Mouse (Mus musculus): ENCODE measurements around the gene Cdc7.
"Not testable (repeated sequence)": the region's sequence is repeated elsewhere in the genome, so short reads cannot be mapped to it uniquely, and the experiment has no call there.

The Cdc7 gene

DNA sequence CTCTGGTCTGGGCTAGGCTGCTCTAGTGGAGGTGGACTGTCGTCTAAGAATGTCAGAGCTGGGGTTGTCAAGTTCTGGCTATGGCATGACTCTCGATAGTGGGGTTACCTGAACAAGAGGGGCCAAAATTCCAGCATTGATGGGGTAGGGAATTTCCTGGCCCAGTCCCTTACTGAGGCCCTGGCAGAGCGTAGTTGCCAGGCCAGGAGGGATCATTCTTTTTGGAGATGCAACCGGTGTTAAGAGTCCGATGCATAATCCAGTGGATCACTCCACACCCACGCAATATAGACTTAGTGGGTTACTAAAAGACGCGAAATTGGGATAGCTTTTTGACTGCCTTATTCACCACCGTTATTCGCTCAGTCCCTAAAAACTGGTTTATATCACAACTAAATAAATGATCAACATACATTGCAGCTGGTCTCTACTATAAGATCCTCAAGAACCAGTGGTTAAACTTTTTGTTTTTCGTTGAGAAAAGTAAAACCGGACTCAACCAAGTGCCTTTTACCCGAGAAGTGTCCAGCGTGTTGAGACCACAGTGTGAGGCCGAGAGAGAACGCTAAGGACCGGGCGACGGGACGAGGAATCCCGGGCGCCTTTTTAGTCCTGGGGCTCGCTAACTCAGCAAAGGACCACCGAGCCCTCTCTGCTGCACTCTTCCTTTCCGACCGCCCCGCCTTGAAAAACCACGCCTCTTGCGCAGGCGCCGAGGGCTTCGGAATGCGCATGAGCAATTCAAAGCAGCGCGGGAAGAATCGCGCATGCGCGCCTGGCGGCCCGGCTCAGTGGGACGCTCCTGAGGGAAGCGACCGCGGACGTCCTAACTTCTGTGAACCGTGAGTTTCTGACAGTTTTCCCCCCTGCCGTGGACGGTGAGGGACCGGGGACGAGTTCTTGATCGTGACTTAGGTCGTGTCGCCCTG is at the start of gene Cdc7:
Gene Cdc7 (plus strand): TSS at position 739 of the 929 bp plus-strand sequence.
- DNase-seq (ENCODE audit: low spot score in 2 of 2) = peak; percentile 93 to 94

DNA sequence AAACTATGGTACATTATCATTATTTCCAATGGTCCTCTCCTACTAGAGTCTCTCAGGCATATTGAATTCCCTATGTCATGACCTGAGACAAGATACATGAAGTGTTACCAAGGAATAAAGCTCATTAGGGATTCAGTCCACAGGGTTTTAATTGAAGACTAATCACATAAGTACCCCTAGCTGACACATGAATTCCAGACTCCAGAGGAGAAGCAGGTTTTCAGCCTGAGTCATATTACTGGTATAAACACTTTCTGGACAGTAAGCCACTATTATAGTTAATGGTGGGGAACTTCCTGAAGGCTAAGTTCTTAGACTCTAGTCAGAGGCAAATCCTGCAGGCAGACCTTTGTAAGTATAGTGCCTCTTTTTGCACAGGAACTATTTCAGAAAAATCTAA is 44.8 kb upstream of the Cdc7 start:
- no peak for DNase-seq (ENCODE audit: low spot score in 2 of 2)

- peak in 1 of 2 experiments; percentile 0 for DNase-seq (ENCODE audit: low spot score in 2 of 2)
These were observed 38.4 kb upstream of the Cdc7 start, which contains the start of gene Hfm1 for GRCm38 (mm10) chr5:106925488-106926368. Gene Hfm1, minus strand, starts transcription at chr5:106926321.

DNA sequence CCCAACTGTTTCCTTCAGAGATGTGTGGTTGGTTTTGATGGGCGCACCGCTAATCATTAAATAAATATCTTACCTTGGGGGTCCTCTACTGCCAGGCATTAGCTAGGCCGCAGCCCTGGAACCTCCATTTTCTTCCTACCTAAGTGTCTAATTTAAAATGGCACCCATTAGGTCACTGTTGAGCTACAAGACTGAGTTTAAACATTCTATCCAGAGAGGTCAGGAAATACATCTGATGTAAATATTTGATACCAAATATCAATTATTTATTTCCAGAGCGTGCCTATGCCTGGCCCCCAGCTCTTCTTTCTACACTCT is 37.8 kb upstream of the Cdc7 start:
- DNase-seq (ENCODE audit: low spot score in 2 of 2) = no peak

- no peak for DNase-seq (ENCODE audit: low spot score in 2 of 2)
These were observed 36.1 kb upstream of the Cdc7 start for GRCm38 (mm10) chr5:106927996-106928395.

DNA sequence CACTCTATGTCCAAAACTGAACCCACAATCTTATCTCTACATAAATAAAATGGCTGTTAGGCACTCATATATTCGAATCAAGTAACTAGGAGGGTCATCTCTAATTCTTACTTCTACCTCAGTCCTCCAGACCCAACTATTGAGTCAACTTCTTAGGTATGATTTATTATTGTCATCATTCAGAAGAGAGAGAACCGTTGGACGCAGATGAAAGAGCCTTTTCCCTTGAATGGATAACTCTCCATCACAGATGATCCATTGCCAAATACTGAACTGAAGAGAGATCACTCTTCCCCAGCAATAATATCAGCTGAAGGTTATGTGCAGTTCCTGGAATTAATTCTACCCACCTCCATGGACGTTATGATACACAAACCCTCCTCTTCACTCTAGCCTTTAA is 17.8 kb upstream of the Cdc7 start:
- no peak for DNase-seq (ENCODE audit: low spot score in 2 of 2)

- no peak for DNase-seq (ENCODE audit: low spot score in 2 of 2)
These were observed 15.4 kb upstream of the Cdc7 start for GRCm38 (mm10) chr5:106948683-106949082.

DNA sequence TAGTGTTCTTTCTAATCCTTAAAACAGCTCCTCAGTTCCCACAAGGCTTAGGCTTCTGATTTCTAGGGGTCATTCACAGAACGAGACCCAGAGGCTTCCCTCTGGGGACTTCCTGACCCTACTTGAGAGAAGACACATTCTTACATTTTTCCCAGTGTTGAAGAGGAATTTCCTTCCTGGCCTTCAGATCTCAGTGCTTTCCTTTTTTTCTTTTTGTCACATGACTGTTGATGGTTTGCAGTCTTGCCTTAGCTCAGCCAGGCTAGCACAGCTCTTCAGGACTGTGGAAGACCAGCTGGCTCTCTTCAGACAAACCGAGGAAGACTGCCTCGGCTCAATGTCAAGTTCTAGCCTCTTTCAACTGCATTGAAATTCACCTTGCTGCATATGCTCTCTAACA is 7.7 kb upstream of the Cdc7 start:
- DNase-seq (ENCODE audit: low spot score in 2 of 2) = no peak

GRCm38 (mm10) chr5:106959031-106959430 is 5.1 kb upstream of the Cdc7 start:
- no peak for DNase-seq (ENCODE audit: low spot score in 2 of 2)

- DNase-seq (ENCODE audit: low spot score in 2 of 2) = no peak
These were observed 3.7 kb upstream of the Cdc7 start for GRCm38 (mm10) chr5:106960451-106960850.

DNA sequence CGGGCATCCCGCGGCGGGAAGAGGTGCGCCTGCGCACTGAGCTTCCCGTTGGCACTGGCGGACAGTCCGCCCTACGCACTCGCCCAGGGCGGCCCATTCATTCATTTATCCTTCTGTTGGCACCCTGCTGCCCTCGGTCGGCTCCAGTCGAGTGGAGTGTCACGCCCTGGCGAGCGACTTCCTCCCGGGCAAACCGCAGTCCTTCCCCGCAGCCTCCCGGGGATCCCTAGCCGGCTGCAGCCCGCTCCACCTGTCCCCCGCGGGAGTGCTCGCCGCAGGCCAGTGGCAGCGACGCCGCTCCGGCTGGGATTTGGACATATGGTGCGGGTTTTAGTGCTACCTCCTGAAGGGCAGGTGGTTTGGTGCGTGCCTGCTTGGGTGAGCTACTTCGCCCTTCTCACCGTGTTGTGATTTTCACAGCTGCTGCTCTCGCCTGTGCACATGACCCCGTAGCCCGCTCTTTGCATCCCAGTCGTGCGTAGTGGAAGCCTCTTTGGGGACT is 442 bp downstream of the Cdc7 start:
- no peak for DNase-seq (ENCODE audit: low spot score in 2 of 2)

GRCm38 (mm10) chr5:106966443-106966842 is 2.3 kb downstream of the Cdc7 start:
- no peak for DNase-seq (ENCODE audit: low spot score in 2 of 2)

- DNase-seq (ENCODE audit: low spot score in 2 of 2) = no peak
These were observed 3.5 kb downstream of the Cdc7 start for GRCm38 (mm10) chr5:106967578-106967977.

GRCm38 (mm10) chr5:106973883-106974282 is 9.8 kb downstream of the Cdc7 start:
- no peak for DNase-seq (ENCODE audit: low spot score in 2 of 2)

DNA sequence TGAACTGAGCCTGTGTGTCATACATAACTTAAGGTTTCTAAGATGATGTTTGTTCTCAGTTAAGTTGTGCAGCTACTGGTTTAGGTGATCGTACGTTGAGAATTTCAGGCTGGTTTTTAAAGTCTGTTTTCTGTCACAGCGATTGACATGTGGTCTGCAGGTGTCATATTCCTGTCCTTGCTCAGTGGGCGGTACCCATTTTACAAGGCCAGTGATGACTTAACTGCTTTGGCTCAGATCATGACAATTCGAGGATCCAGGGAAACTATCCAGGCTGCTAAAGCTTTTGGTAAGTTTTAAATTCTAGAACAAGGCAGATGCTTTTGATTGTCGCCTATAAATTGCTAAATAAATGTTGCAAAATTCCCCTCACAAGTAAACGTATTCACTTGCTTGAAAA is 15.0 kb downstream of the Cdc7 start:
- DNase-seq (ENCODE audit: low spot score in 2 of 2) = no peak

DNA sequence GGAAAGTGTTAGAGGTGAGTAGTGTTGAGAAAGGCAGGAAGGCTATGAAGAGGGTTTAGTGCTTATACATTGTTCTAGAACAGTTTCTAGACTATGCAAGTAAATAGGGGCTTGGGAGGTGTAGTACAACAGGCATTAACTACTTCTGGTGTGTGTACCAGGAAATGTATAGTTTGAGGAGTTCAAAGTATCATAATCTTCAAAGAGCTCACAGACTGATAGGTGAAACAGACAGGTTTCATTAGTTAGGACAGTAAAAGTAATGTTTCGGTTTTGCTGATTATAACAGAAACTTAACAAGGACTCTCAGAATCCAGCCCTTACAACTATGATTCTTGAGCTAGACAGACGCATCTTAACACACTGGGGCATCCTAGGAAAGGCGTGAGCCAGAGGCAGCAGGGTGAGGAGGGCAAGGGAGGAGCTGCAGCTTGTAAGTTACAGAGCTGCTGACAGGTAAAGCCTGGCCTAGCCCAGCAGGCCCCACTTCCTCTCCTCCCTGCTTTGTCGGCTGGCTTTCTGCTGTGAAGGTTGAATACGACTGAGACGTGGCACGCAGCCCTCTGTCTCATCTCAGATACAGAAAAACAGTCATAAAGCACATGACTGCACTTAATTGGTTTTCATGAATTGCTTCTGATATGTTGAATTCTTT is 18.3 kb downstream of the Cdc7 start:
- no peak for DNase-seq (ENCODE audit: low spot score in 2 of 2)

- not testable (repeated sequence) for DNase-seq (ENCODE audit: low spot score in 2 of 2)
These were observed 20.8 kb downstream of the Cdc7 start for GRCm38 (mm10) chr5:106984934-106985333.

GRCm38 (mm10) chr5:106985594-106985993 is 21.5 kb downstream of the Cdc7 start:
- no peak for DNase-seq (ENCODE audit: low spot score in 2 of 2)

DNA sequence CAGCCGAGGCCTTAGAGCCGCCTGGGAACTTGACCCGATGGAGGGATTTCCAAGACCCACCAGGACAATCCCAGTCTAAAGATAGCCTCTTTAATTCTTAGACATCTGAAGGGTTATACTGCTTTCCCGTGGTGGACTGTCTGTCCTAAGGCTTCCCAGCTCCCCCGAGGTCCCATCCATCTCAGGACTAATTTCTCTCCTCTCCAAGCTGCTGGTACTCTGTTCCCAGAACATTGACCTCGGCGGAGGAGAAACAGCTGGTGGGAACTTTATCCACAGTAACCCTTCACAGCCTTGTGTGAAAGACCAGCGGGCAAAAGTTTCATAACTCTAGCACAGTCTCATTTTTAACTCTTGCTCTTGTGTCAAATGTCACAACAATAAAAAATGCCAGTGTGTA is 25.1 kb downstream of the Cdc7 start:
- DNase-seq (ENCODE audit: low spot score in 2 of 2) = no peak

DNA sequence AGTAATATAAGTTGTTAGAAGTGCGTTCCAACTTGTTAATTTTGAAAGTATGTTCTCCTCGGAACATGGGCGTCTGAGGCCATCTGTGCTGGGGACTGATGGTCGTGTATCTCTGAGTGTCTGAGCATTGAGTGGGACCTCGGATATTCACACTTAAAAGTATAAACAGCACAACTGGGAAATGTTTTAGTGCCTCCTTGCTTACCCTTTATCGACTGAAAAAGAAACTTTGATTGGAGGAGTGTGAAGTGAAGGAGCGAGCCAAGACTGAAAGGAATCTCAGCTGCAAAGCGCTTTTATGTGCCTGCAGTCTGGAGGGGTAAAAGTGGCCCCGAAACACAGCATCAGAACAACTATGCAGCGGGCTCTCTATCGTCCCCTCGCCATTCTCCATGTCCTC is 25.7 kb downstream of the Cdc7 start:
- DNase-seq (ENCODE audit: low spot score in 2 of 2) = no peak

DNA sequence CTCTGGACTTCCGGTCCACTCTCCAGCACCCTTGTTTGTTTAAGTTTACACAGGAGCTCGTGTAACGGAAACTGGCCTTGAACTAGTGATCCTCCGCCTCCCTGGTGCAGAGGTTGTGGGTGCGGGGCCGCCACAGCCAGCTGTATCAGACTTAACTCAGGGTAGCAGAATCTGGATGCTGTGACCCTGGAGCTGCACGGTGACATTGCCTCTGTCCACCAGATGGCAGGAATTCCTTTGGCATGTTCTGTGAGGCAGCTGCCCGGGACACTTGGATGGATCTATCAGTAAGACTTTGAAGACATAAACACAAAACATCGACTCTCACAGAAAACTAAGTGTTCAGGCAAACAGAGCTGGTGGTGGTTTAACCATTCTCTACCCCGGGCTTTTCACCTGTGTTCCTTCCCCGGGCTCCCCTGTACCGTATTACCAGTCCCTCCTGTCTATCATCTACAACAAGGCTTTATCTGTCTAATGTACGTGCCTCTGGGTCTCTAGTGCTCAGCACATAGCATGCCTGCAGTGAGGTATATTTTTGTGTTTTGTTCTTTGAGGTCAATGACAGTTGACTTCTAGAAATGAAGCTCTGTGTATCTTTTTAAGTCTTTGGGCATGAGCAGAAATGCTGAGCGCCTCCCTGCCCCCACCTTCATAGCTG is 26.6 kb downstream of the Cdc7 start:
- no peak for DNase-seq (ENCODE audit: low spot score in 2 of 2)

Data from natural killer cell, adult 2 months (primary cell).